Mouse (Mus musculus): ENCODE data around the gene Kansl2. TPM values are rescaled to one million over a fixed set of nuclear protein-coding genes. Genes with fewer than 3 reads are reported as not detected.
"Not testable (repeated sequence)": the region's sequence is repeated elsewhere in the genome, so short reads cannot be mapped to it uniquely, and the experiment has no call there.

Kansl2 gene
- total RNA-seq, 2 experiments from 2014 or later: 58.1 to 62.6 TPM

GRCm38 (mm10) chr15:98541064-98541463, 7.0 kb upstream of the Kansl2 start:
- DNase-seq (ENCODE audit: low spot score in 2 of 2): no peak
- intact Hi-C loops (cut with DNase I): no loop called here

DNA sequence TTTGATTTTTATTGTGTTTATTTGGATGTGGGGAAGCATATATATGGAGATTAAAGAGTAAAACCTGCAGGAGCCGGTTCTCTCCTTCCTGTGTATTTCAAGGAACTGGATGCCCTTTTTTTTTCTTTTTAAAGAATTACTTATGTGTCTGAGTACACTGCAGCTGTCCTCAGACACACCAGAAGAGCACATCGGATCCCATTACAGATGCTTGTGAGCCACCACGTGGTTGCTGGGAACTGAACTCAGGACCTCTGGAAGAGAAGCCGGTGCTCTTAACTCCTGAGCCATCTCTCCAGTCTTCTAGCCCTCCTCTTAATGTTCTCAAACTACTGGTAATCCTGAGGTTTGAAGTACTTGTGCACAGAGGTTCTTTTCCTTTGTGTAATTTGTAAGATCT, 3.9 kb upstream of the Kansl2 start:
- no peak for DNase-seq (ENCODE audit: low spot score in 2 of 2)
- intact Hi-C loops (cut with DNase I): no loop called here

- intact Hi-C loops (cut with DNase I): no loop called here
- DNase-seq (ENCODE audit: low spot score in 2 of 2): no peak
These were observed 2.9 kb upstream of the Kansl2 start for GRCm38 (mm10) chr15:98536828-98537510.

DNA sequence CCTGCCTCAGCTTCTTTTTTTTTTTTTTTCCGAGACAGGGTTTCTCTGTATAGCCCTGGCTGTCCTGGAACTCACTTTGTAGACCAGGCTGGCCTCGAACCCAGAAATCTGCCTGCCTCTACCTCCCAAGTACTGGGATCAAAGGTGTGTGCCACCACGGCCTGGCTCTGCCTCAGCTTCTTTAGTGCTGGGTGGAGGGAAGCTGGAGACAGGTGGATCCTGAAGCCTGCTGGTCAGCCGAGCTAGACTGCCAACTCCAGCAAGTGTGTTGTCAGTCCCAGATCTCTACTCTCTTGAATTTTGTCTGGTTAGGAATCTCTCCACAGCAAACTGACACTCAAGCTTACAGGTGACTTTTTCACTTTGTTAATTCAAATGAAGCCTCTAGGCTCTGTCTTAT, 1.9 kb upstream of the Kansl2 start:
- intact Hi-C loops (cut with DNase I): no loop called here
- no peak for DNase-seq (ENCODE audit: low spot score in 2 of 2)

DNA sequence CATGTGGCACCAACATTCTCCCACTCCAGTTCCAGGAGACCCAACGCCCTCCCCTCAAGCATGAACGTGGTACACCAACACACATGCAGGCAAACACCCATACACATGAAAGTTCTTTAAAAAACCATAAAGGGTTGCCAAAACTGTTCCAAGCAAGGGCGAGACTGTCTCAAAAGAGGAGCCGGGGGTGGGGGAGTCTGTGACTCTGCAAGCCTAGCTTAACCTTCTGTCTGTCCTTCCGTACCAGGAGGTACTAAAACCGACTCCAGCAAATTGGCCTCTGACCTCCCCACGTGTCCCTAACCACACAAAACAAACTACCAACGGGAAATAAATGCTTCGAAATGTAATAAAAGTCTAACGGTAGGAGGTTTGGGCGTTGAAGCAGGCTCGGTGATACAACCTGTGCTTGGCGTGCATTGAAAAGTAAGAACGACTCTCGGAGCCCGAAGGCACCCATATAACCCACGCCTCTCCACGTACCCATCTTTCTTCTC, 981 bp downstream of the Kansl2 start:
- no peak for DNase-seq (ENCODE audit: low spot score in 2 of 2)
- intact Hi-C loops (cut with DNase I): loop anchor here (5.0 kb wide), 1 partner anchor 34 kb away; no protein-coding TSS in a partner anchor

DNA sequence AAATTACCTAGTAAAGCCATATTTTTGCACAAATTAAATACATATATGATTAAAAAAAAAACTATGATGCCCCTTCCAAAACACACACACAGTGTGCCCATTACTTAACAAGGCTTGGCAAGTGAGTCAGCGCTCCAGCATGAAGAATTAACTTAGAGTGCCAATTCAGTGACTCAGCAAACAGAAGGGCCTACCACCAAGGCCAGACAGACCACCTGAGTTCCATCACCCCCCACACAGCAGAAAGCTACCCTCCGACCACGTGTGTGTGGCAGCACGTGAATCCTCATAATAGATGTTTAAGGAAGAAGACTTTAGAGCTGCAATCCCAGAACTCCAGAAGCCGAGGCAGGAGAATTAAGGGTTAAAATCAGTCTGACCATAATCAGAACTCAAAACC, 1.8 kb downstream of the Kansl2 start:
- intact Hi-C loops (cut with DNase I): loop anchor here (5.0 kb wide), 1 partner anchor 35 kb away; no protein-coding TSS in a partner anchor

GRCm38 (mm10) chr15:98528066-98528563, 5.9 kb downstream of the Kansl2 start:
- DNase-seq (ENCODE audit: low spot score in 2 of 2): no peak
- intact Hi-C loops (cut with DNase I): no loop called here

More for the DNA sequence above, 1.8 kb downstream of the Kansl2 start:
- DNase-seq (ENCODE audit: low spot score in 2 of 2): peak in 1 of 2 experiments; percentile 52

- DNase-seq (ENCODE audit: low spot score in 2 of 2): no peak
- intact Hi-C loops (cut with DNase I): no loop called here
These were observed 6.8 kb downstream of the Kansl2 start for GRCm38 (mm10) chr15:98527056-98527771.

- DNase-seq (ENCODE audit: low spot score in 2 of 2): no peak
- intact Hi-C loops (cut with DNase I): no loop called here
These were observed 8.0 kb downstream of the Kansl2 start for GRCm38 (mm10) chr15:98526057-98526456.

GRCm38 (mm10) chr15:98521245-98521644, 12.8 kb downstream of the Kansl2 start:
- intact Hi-C loops (cut with DNase I): no loop called here
- no peak for DNase-seq (ENCODE audit: low spot score in 2 of 2)

GRCm38 (mm10) chr15:98517380-98518355, 16.4 kb downstream of the Kansl2 start:
- intact Hi-C loops (cut with DNase I): no loop called here
- DNase-seq (ENCODE audit: low spot score in 2 of 2): peak; percentile 44 to 54

DNA sequence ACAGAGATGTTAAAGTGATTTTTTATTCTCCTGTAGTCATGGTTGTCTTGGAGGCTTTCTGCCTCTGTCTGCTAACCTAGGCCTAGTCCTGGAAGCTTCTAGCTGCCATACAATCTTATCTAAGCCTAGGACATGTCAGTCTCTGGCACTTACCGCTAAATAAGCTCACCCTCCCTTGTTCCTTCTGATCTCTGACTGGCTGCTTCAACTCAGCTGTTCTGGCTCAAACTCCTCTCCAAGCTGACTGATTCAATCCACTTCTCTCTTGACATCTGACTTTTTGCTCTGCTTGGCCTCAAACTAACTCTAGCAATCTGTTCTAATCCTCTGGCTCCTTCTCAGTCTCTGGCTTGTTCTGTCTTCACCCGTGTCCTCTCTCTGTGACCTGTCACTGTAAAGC, 19.2 kb downstream of the Kansl2 start:
- intact Hi-C loops (cut with DNase I): loop anchor here (5.0 kb wide), 1 partner anchor 102 kb away; no protein-coding TSS in a partner anchor

GRCm38 (mm10) chr15:98514146-98514545, 19.9 kb downstream of the Kansl2 start:
- DNase-seq (ENCODE audit: low spot score in 2 of 2): no peak
- intact Hi-C loops (cut with DNase I): loop anchor here (5.0 kb wide), 1 partner anchor 103 kb away; no protein-coding TSS in a partner anchor

More for the DNA sequence above, 19.2 kb downstream of the Kansl2 start:
- not testable (repeated sequence) for DNase-seq (ENCODE audit: low spot score in 2 of 2)

- intact Hi-C loops (cut with DNase I): loop anchor here (5.0 kb wide), 1 partner anchor 104 kb away; no protein-coding TSS in a partner anchor
- DNase-seq (ENCODE audit: low spot score in 2 of 2): not testable (repeated sequence)
These were observed 20.4 kb downstream of the Kansl2 start for GRCm38 (mm10) chr15:98513676-98514075.

DNA sequence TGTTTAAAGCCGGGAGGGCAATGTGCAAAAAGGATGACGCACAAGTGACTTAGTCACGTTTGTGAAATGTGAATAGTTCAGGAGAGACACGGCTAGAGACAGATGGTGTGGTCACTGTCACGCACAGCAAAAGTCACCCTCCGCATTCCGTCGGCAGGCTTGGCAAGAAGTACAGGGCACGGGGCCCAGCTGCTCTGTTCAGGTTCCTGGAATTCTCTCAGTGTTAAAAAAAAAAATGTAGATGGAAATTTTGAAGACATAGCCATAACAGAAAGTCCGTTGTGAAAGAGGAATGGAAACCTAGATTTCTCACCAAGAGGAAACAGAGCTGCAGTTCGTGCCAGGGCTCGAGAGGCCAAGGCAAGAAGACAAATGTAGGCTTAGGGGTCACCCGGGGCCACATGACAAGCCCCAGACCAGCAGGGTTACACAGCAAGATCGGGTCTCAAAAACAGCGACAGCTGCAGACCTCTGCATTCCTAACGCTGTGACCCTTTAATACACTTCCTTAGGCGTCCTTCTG, 21.2 kb downstream of the Kansl2 start:
- DNase-seq (ENCODE audit: low spot score in 2 of 2): peak; percentile 43 to 73
- intact Hi-C loops (cut with DNase I): loop anchor here (5.0 kb wide), 1 partner anchor 104 kb away; no protein-coding TSS in a partner anchor

GRCm38 (mm10) chr15:98512232-98512631, 21.8 kb downstream of the Kansl2 start:
- intact Hi-C loops (cut with DNase I): loop anchor here (5.0 kb wide), 1 partner anchor 105 kb away; no protein-coding TSS in a partner anchor
- no peak for DNase-seq (ENCODE audit: low spot score in 2 of 2)

DNA sequence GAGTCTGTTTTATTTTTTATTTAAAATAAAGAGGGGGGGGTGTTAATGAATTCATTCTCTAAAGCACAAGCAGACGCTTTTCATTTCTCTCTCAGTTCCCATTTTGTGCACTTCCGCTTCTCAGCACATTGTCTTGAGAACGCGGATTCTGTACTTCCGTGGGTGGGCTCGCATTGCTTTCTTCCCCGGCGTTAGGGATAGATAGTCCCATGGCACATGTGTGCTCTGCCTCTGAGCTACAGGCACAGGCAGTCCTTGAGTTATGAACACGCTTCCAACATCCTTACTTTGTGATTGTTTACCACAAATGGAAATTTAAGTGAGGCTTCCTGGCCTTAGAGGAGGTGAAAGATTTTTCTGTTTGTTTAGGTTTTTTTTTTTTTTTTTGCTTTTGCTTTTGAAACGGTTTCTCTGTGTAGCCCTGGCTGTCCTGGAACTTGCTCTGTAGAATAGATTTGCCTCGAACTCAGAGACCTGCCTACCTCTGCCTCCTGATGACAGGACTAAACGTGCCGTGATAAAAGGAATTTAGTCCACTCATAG, 22.6 kb downstream of the Kansl2 start:
- intact Hi-C loops (cut with DNase I): loop anchor here (5.0 kb wide), 1 partner anchor 106 kb away; no protein-coding TSS in a partner anchor
- no peak for DNase-seq (ENCODE audit: low spot score in 2 of 2)
